Mouse (Mus musculus) myocyte (in vitro differentiated cells): ENCODE results near the gene Csf2rb.

ENCODE experiments used
- CEBPB ChIP-seq: IDR thresholded peaks from 2 replicates; pipeline ENCODE4 v1.6.1; 2011; ENCODE audit warnings: mild to moderate bottlenecking, moderate library complexity; ENCODE audit not compliant: poor library complexity, insufficient read depth, severe bottlenecking
- E2F4 ChIP-seq: IDR thresholded peaks from one replicate; pipeline ENCODE4 v1.6.1; 2011; ENCODE audit warnings: mild to moderate bottlenecking, control low read depth, moderate library complexity; ENCODE audit not compliant: insufficient read depth
- MAX ChIP-seq: IDR thresholded peaks from one replicate; pipeline ENCODE4 v1.6.1; 2011; ENCODE audit warnings: low read depth, mild to moderate bottlenecking, control low read depth
- MYOD1 ChIP-seq, 3 experiments: IDR thresholded peaks; one replicate each; pipeline ENCODE4 v1.6.1; 2011; ENCODE audit warnings: control low read depth in 2 of 3, low read depth in 2 of 3, mild to moderate bottlenecking in 2 of 3, moderate library complexity in 1 of 3; ENCODE audit not compliant: insufficient read length in 2 of 3, control insufficient read depth in 1 of 3
- MYOG ChIP-seq, 3 experiments: IDR thresholded peaks; one replicate each; pipeline ENCODE4 v1.6.1; 2011; ENCODE audit warnings: control low read depth in 2 of 3, low read depth in 2 of 3, mild to moderate bottlenecking in 2 of 3; ENCODE audit not compliant: insufficient read length in 2 of 3, control insufficient read depth in 1 of 3, insufficient read depth in 1 of 3
- POLR2A ChIP-seq: IDR thresholded peaks from one replicate; pipeline ENCODE4 v1.6.1; 2011; ENCODE audit warnings: low read depth, mild to moderate bottlenecking, control low read depth, moderate library complexity; ENCODE audit not compliant: insufficient read length
- POLR2AphosphoS2 ChIP-seq: IDR thresholded peaks from one replicate; pipeline ENCODE4 v1.6.1; 2011; ENCODE audit warnings: low read depth, control low read depth; ENCODE audit not compliant: insufficient read length
- REST ChIP-seq: IDR thresholded peaks from one replicate; pipeline ENCODE4 v1.6.1; 2011; ENCODE audit warnings: mild to moderate bottlenecking, control low read depth, moderate library complexity; ENCODE audit not compliant: insufficient read depth, insufficient read length
- SRF ChIP-seq: IDR thresholded peaks from one replicate; pipeline ENCODE4 v1.6.1; 2011; ENCODE audit warnings: low read depth; ENCODE audit not compliant: control insufficient read depth, insufficient read length
- TCF12 ChIP-seq: IDR thresholded peaks from one replicate; pipeline ENCODE4 v1.6.1; 2011; ENCODE audit warnings: mild to moderate bottlenecking, control low read depth; ENCODE audit not compliant: poor library complexity, insufficient read depth, severe bottlenecking
- TCF3 ChIP-seq: IDR thresholded peaks from one replicate; pipeline ENCODE4 v1.6.1; 2011; ENCODE audit warnings: low read depth, control low read depth; ENCODE audit not compliant: insufficient read length
- USF1 ChIP-seq: IDR thresholded peaks from one replicate; pipeline ENCODE4 v1.6.1; 2011; ENCODE audit warnings: low read depth, mild to moderate bottlenecking, control low read depth, moderate library complexity

- TF ChIP-seq CEBPB, result no peak
- no peak for TF ChIP-seq POLR2A
- no peak for TF ChIP-seq SRF
- TF ChIP-seq E2F4, result no peak
- TF ChIP-seq MYOD1 (IDR thresholded peaks at IDR 0.05; ENCODE audit: control insufficient read depth in 1 of 3, insufficient read length in 2 of 3, low read depth in 2 of 3), result no peak
- TF ChIP-seq MAX, result no peak
- TF ChIP-seq USF1, result no peak
- no peak for TF ChIP-seq TCF12
- TF ChIP-seq REST, result no peak
- no peak for TF ChIP-seq POLR2AphosphoS2
- TF ChIP-seq MYOG (IDR thresholded peaks at IDR 0.05; ENCODE audit: control insufficient read depth in 1 of 3, insufficient read depth in 1 of 3, insufficient read length in 2 of 3, low read depth in 2 of 3), result no peak
- no peak for TF ChIP-seq TCF3
These were observed 40.4 kb downstream of the Csf2rb start for GRCm38 (mm10) chr15:78365916-78366315.
